Mouse (Mus musculus) colon, adult 2 months (tissue): ENCODE data around the gene Snrpa1. TPM values are rescaled to one million over a fixed set of nuclear protein-coding genes. Genes with fewer than 3 reads are reported as not detected.

ENCODE experiments used
- polyA plus RNA-seq: library from polyadenylated mRNA; depleted of rRNA; stranded (reverse); fragments of >200 nt; gene quantifications from 2 replicates; pipeline ENCODE4 v1.2.3, GENCODE M21; 2012; rRNA removed

The Snrpa1 gene
- polyA plus RNA-seq, result 7.3 and 7.5 TPM in 2 replicates

DNA sequence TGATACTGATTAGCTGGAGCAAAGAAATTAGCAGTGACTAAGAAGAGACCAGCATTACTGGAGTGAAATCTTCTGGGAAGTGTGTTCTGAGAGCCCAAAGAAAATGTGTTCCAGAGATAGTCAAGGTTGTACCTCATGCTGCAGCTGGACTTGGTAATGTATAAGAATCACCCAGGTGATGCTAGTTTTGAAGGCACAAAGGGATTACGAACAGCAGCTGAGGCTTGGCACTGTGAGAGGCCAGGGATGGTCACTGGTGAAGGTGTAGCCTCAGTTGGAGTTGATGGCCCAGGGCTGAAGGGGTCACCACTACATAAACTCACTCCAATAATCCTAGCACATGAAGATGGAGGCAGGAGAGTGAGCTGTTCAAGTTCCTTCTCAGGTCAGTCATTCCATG lies at the start of gene Snrpa1:
Gene Snrpa1 (plus strand): TSS at position 301 of the 400 bp plus-strand sequence.

DNA sequence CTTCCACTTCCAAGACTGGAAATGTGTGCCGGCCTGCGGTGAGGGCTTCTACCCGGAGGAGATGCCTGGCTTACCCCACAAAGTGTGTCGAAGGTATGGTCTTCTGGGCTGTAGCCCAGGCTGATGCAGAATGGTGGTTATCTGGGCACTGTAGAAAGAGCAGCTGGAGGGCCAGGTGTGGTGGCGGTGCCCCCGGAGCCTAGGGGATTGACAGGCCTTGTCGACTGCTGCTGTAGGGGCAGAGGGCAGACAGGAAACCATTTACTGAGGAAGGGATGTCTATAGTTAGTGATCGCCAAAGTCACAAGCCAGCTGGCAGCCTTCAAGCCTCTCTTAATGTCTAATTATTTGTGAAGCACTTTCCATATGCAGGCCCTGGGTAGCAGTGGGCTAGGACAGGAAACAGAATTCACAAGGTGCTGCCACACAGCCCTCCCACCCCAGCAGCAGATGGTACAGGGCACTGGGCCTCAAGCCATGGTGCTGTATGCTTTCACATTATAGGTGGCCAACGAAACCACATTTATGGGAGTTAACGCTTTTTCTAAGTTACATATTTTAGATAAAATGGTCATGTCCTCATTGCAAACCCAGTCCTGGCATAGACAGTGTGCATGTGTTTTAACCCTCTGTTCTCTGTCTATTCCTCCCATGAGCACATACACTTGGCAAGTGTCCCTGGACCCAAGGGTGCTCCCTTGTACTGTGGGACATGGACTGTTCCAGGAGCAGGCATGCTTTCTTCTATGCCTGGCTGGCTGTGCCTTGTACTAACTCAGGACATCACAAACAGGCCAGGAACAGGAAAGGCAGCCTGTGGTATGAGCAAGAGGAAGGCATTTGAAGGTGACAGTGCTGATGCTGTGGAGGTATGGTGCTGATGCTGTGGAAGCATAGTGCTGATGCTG lies 15.0 kb upstream of the Snrpa1 start, which contains the start of gene Gm45213:
Gene Gm45213 (plus strand): TSS at position 51 of the 908 bp plus-strand sequence.

DNA sequence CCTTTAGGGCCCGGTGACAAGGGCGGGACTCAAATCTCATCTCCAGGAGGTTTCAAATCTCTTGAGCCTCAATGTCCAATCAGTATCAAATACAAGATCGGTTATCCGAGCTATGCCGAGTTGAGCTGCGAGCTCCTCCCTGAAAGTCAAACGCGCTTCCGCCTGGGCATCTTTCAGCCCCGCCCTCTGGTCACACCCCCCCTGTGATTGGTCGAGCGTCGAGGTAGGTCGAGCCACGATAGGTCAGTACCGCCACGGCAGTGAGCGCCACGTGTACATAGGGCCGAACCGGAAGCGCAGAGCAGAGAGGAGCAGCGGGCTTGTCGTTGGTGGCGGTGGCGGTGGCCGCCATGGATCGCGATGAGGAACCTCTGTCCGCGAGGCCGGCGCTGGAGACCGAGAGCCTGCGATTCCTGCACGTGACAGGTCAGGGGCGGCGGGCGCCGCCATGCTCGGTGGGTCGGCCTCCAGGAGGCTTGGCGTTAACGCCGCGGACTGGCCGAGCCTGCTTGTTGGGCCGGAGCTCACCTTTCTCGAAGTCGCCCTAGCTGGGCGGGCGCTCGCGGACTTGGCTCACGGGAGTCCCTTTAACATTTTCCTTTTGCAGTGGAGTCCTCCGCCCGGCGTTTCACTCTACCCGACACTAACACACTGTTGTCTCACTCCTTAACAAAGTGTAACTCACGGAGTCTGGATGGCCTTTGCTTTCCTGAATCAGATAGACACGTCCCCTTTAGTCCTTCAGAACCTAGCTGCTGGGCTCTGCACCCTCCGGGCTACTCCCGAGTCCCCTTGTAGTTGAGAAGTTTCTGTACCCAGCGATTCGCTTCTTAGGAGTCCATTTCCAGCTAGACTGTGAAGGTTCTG lies 20.8 kb downstream of the Snrpa1 start, which contains the start of gene Selenos:
Gene Selenos (plus strand): TSS at position 286 of the 867 bp plus-strand sequence.

DNA sequence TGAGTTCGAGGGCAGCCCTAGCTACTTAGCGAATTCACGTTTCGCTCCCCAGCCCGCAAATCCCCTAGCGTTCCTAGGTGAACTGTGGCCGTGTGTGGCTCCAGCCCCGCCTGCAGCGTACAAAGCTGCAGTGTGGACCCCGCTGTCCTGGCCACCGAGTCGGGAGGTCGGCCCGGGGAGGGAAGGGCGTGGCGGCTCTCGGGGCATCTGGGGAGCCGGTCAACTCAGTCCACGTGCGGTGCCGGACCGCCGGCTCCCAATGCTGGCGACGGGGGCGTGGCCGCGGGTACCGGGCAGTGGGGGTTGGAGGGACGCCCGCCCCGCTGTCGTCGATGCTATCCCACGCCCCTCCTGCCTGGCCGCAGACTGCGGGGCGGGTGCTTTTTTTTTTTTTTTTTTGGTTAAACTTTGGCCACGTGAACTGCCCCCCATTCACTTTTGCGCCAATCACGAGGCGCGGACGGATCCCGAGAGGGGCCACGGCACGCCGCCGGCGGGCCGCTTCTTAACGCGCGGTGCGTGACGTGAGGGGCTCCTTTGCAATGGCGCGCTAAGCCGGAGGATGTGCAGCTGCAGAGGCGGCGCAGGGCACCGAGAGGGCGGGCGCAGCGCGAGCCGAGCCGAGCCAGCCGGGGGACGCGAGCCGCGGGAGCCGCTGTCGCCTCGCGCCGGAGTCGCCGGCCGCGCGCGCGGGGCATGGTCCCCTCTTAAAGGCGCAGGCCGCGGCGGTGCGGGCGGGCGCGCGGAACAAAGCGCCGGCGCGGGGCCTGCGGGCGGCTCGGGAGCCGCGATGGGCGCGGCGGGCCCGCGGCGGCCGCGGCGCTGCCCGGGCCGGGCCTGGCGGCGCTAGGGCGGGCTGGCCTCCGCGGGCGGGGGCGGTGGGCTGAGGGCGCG lies 50.4 kb downstream of the Snrpa1 start, which contains the start of gene Chsy1:
Gene Chsy1 (plus strand): TSS at position 555 of the 894 bp plus-strand sequence.

Other genes starting within 250 kb of the Snrpa1 start
- 14.0 and 16.1 TPM in 2 replicates for gene Pcsk6, start 197.3 kb upstream of the Snrpa1 start, polyA plus RNA-seq
- gene Gm45213, start 15.4 kb upstream of the Snrpa1 start, polyA plus RNA-seq, result not detected in 2 replicates
- 147 and 213 TPM in 2 replicates for gene Selenos, start 20.6 kb downstream of the Snrpa1 start, polyA plus RNA-seq
- gene Chsy1, start 50.5 kb downstream of the Snrpa1 start, polyA plus RNA-seq, result 3.5 and 3.8 TPM in 2 replicates